Mouse (Mus musculus): Measurements from ENCODE around the gene Erbin.

GRCm38 (mm10) chr13:103841287-103842201, 78.8 kb downstream of the Erbin start:
- TF ChIP-seq POLR2A (IDR thresholded peaks at IDR 0.05; ENCODE audit: insufficient read length, low read depth) (no peak), MYOD1 (IDR thresholded peaks at IDR 0.05; ENCODE audit: control insufficient read depth in 1 of 3, insufficient read length in 2 of 3, low read depth in 2 of 3) (no peak), CEBPB (IDR thresholded peaks at IDR 0.05; ENCODE audit: insufficient read depth, poor library complexity, severe bottlenecking) (no peak), TCF12 (IDR thresholded peaks at IDR 0.05; ENCODE audit: insufficient read depth, poor library complexity, severe bottlenecking) (no peak), USF1 (IDR thresholded peaks at IDR 0.05; ENCODE audit: low read depth) (peak; percentile 84), POLR2AphosphoS2 (IDR thresholded peaks at IDR 0.05; ENCODE audit: insufficient read length, low read depth) (no peak), MAX (IDR thresholded peaks at IDR 0.05; ENCODE audit: low read depth) (no peak), TCF3 (IDR thresholded peaks at IDR 0.05; ENCODE audit: insufficient read length, low read depth) (no peak)
